Mouse (Mus musculus) forebrain, postnatal 0 days (tissue): ENCODE data around the gene Ptprm. TPM values are rescaled to one million over a fixed set of nuclear protein-coding genes. Genes with fewer than 3 reads are reported as not detected.

Experiments used
- ATAC-seq: fragments of 200-750 bp; cut with Nextera tagmentation; 2 replicates; pipeline ENCODE4 v1.8.0; 2017; ENCODE audit warnings: mild to moderate bottlenecking, moderate library complexity
- DNase-seq: peaks from one replicate; pipeline ENCODE4 v3.0.0-alpha.2; 2015
- H3K27ac ChIP-seq: fragments of 300-500 bp; sonication (generic); 2 replicates; pipeline ENCODE4 v1.5.1; 2014; ENCODE audit warnings: low read depth, mild to moderate bottlenecking, antibody characterized with exemption, low read length, moderate library complexity, mixed read lengths
- H3K27me3 ChIP-seq: fragments of 300-500 bp; sonication (generic); 2 replicates; pipeline ENCODE4 v1.6.1; 2014; ENCODE audit warnings: mild to moderate bottlenecking, low read length, mixed read lengths; ENCODE audit not compliant: insufficient read depth
- H3K36me3 ChIP-seq: fragments of 300-500 bp; sonication (generic); 2 replicates; pipeline ENCODE4 v1.6.1; 2014; ENCODE audit warnings: mild to moderate bottlenecking, moderate library complexity; ENCODE audit not compliant: insufficient read depth
- H3K4me1 ChIP-seq: fragments of 300-500 bp; sonication (generic); 2 replicates; pipeline ENCODE4 v1.6.1; 2014; ENCODE audit warnings: antibody characterized with exemption; ENCODE audit not compliant: insufficient read depth
- H3K4me2 ChIP-seq: fragments of 300-500 bp; sonication (generic); 2 replicates; pipeline ENCODE4 v1.6.1; 2014; ENCODE audit warnings: low read depth, mild to moderate bottlenecking, moderate library complexity
- H3K4me3 ChIP-seq: fragments of 300-500 bp; sonication (generic); 2 replicates; pipeline ENCODE4 v1.5.1; 2014; ENCODE audit warnings: low read depth, low read length, mixed read lengths
- H3K9ac ChIP-seq: fragments of 300-500 bp; sonication (generic); 2 replicates; pipeline ENCODE4 v1.6.1; 2014; ENCODE audit warnings: mild to moderate bottlenecking
- H3K9me3 ChIP-seq: fragments of 300-500 bp; sonication (generic); 2 replicates; pipeline ENCODE4 v1.6.1; 2016; ENCODE audit warnings: low read length
- CTCF ChIP-seq: sonication (generic); IDR thresholded peaks from 2 replicates; pipeline ENCODE4 v1.5.1; 2016; ENCODE audit warnings: antibody characterized with exemption, control low read depth, low read depth
- WGBS: fragments of 180-500 bp; shearing (Covaris S2); extraction: QIAGEN DNeasy Blood & Tissue Kit; methylation state at CpG from one replicate; pipeline ENCODE4 v1.1.7; 2014; 5-methylcytosine and 5-hydroxymethylcytosine counted together
- polyA plus RNA-seq: library from polyadenylated mRNA; unstranded; fragments of >200 nt; fragmentation: Nextera tagmentation; extraction: Ambion mirVana; gene quantifications from 2 replicates; pipeline ENCODE4 v1.2.1, GENCODE M21; 2015
- total RNA-seq: library from RNA; depleted of rRNA; stranded (reverse); fragments of >200 nt; gene quantifications from 2 replicates; pipeline ENCODE4 v1.2.3, GENCODE M21; 2014

The Ptprm gene
- total and polyA plus RNA-seq, 2 experiments from 2014 or later = 12.9 to 33.2 TPM

- no peak overlapping the region for H3K27ac ChIP-seq
- H3K36me3 ChIP-seq = no peaks in the 10 kb centered on the region
- DNase-seq (peak; percentile 54), ATAC-seq (no peak)
- peaks cover 12% of the 10 kb centered on the region; the same call in 1 of the 2 replicates for H3K4me1 ChIP-seq
- H3K4me3 ChIP-seq = no peak overlapping the region
- no peaks in the 10 kb centered on the region for H3K9me3 ChIP-seq
- peak overlapping the region; percentile 2; the same call in 1 of the 2 replicates for H3K4me2 ChIP-seq
- no peak for TF ChIP-seq CTCF
- H3K27me3 ChIP-seq = 0 out of 2 replicates have a peak, but pooled peaks cover 3% of the 10 kb centered on the region
- 12% methylated on average over 4 of the region's 4 CpGs for WGBS
- H3K9ac ChIP-seq = no peak overlapping the region
Observed at GRCm38 (mm10) chr17:67073580-67073979, 280.7 kb downstream of the Ptprm start.

- DNase-seq (peak; percentile 54), ATAC-seq (0 out of 2 replicates have a peak, but pooled peaks have one; percentile 24)
- H3K4me1 ChIP-seq = peaks cover 12% of the 10 kb centered on the region; the same call in 1 of the 2 replicates
- no peaks in the 10 kb centered on the region for H3K36me3 ChIP-seq
- 0 out of 2 replicates have a peak, but pooled peaks cover 3% of the 10 kb centered on the region for H3K27me3 ChIP-seq
- H3K4me3 ChIP-seq = no peak overlapping the region
- H3K27ac ChIP-seq = no peak overlapping the region
- TF ChIP-seq CTCF = no peak
- no peaks in the 10 kb centered on the region for H3K9me3 ChIP-seq
- H3K4me2 ChIP-seq = peak overlapping the region; percentile 2; the same call in 1 of the 2 replicates
- 39% methylated on average over 6 of the region's 6 CpGs for WGBS
- H3K9ac ChIP-seq = no peak overlapping the region
Observed at GRCm38 (mm10) chr17:67073139-67073538, 281.1 kb downstream of the Ptprm start.

GRCm38 (mm10) chr17:67071231-67072009, 282.8 kb downstream of the Ptprm start:
- no peaks in the 10 kb centered on the region for H3K36me3 ChIP-seq
- no peak overlapping the region for H3K4me2 ChIP-seq
- peak; percentile 91 for ATAC-seq
- peaks cover 12% of the 10 kb centered on the region; the same call in 1 of the 2 replicates for H3K4me1 ChIP-seq
- no peak overlapping the region for H3K9ac ChIP-seq
- TF ChIP-seq CTCF = no peak
- H3K27ac ChIP-seq = no peak overlapping the region
- H3K27me3 ChIP-seq = 0 out of 2 replicates have a peak, but pooled peaks cover 3% of the 10 kb centered on the region
- no peaks in the 10 kb centered on the region for H3K9me3 ChIP-seq
- DNase-seq = peak; percentile 72
- WGBS = 31% methylated on average over 7 of the region's 7 CpGs
- H3K4me3 ChIP-seq = no peak overlapping the region

- H3K4me3 ChIP-seq = no peak overlapping the region
- H3K9me3 ChIP-seq = no peaks in the 10 kb centered on the region
- H3K27ac ChIP-seq = no peak overlapping the region
- H3K4me2 ChIP-seq = no peak overlapping the region
- H3K9ac ChIP-seq = no peak overlapping the region
- no peaks in the 10 kb centered on the region for H3K4me1 ChIP-seq
- no peak for TF ChIP-seq CTCF
- no peaks in the 10 kb centered on the region for H3K36me3 ChIP-seq
- 71% methylated on average over 5 of the region's 5 CpGs for WGBS
- ATAC-seq (peak; percentile 45; the same call in 1 of the 2 replicates), DNase-seq (no peak)
- no peaks in the 10 kb centered on the region for H3K27me3 ChIP-seq
Observed at GRCm38 (mm10) chr17:67063611-67064010, 290.6 kb downstream of the Ptprm start.

GRCm38 (mm10) chr17:67055681-67056080, 298.6 kb downstream of the Ptprm start:
- Histone ChIP-seq H3K27me3 (no peaks in the 10 kb centered on the region), H3K4me3 (no peak overlapping the region), H3K9me3 (no peaks in the 10 kb centered on the region), H3K4me2 (no peak overlapping the region), H3K27ac (no peak overlapping the region), H3K9ac (no peak overlapping the region), H3K36me3 (no peaks in the 10 kb centered on the region), H3K4me1 (peaks cover 7% of the 10 kb centered on the region; the same call in 1 of the 2 replicates)
- no peak for TF ChIP-seq CTCF
- ATAC-seq (no peak), DNase-seq (no peak)
- WGBS = 97% methylated on average over 6 of the region's 6 CpGs

GRCm38 (mm10) chr17:67054202-67054601, 300.1 kb downstream of the Ptprm start:
- H3K4me3 ChIP-seq = no peak overlapping the region
- TF ChIP-seq CTCF = no peak
- H3K27ac ChIP-seq = no peak overlapping the region
- no peaks in the 10 kb centered on the region for H3K36me3 ChIP-seq
- ATAC-seq (peak; percentile 58), DNase-seq (no peak)
- no peaks in the 10 kb centered on the region for H3K9me3 ChIP-seq
- WGBS = 83% methylated on average over 10 of the region's 10 CpGs
- H3K9ac ChIP-seq = no peak overlapping the region
- peaks cover 7% of the 10 kb centered on the region; the same call in 1 of the 2 replicates for H3K4me1 ChIP-seq
- H3K27me3 ChIP-seq = no peaks in the 10 kb centered on the region
- H3K4me2 ChIP-seq = no peak overlapping the region
